Mouse (Mus musculus) CD4-positive, CD25-positive, alpha-beta regulatory T cell, adult 4 months (primary cell): ENCODE measurements at regions not wholly inside any gene's neighbourhood (a gene's known extent, or its start where the extent isn't known, plus 50 kb on each side); places are given as distances from the start of the nearest gene placed in this dataset.
"Not testable (repeated sequence)": the region's sequence is repeated elsewhere in the genome, so short reads cannot be mapped to it uniquely, and the experiment has no call there.

Source experiments
- ATAC-seq: one replicate; pipeline ENCODE4 v1.8.0; 2017

DNA sequence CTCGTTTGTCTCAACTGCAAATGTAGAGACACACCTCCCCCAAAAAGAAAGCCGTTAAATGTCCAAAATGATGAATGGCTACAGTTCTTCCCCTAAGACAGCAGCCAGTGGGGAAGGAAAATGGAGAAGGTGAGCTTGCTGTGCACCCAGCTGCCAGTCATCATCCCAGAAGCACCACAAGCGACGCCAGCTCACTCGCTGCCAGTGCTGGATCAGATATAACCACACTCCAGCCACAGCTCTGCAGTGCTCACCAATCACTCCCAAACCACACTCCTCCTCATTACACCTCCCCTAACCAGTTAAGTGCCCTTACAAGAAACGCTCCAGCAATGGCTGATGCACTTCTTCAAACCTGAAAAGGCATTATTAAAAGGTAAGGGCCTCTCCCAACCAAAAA is 114.4 kb downstream of the Sox4 start:
- ATAC-seq: no peak

- no peak for ATAC-seq
These were observed 115.3 kb downstream of the Sox4 start for GRCm38 (mm10) chr13:28838216-28838615.

GRCm38 (mm10) chr13:28837196-28837595 is 116.3 kb downstream of the Sox4 start:
- not testable (repeated sequence) for ATAC-seq

DNA sequence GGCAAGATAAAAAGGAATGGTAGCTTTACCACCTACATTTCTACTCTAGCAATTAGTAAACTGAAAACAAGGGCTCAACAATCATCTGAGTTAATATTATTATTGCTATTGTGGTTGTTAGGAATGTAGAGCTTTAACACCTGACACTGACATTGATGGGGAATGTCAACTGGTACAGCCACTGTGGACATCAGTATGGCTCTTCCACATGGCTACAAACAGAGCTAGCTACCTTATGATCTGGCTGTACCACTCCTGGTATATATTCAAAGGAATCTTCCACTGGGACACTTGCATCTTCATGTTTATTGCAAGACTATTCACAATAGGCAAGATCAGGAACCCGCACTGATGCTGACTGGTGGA is 119.8 kb downstream of the Sox4 start:
- ATAC-seq: no peak

DNA sequence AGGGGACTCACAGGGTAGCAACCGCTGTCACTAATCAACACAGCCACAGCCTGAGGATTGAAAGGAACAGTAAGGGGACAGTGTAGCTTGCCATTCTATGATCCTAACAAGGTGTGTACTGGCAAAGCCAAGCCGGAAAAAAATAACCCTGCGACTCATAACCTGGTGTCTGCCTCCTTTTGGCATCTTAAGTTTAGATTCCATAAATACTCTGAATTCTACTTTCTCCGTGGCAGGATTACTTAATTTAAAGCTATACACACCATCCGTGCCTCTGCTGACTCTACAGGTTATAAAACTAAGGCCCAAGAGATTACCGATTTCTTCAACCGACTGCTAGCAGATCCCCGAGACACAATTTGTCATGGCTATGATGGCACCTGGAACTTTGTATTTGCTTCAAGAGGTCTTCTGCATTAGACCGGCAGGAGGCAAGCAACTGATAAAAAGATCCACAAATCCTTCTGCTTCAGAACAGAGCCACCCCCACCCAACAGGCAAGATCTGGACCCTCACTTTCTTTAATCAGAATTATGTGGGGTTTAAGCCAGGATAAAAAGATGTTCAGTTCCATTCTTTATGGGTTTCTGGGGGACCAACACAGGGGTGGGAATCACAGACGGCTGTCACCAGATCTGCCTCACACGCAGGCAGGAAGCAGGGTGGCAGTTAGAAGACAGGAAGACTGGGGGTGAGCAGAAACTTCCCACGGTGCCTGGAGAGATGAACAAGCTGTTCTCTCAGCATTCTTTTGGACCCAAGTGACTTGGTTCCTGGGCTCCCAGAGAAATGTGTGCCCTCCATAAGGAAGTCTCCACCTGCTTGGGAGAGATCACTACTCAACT is 120.4 kb downstream of the Sox4 start:
- ATAC-seq: peak; percentile 87

DNA sequence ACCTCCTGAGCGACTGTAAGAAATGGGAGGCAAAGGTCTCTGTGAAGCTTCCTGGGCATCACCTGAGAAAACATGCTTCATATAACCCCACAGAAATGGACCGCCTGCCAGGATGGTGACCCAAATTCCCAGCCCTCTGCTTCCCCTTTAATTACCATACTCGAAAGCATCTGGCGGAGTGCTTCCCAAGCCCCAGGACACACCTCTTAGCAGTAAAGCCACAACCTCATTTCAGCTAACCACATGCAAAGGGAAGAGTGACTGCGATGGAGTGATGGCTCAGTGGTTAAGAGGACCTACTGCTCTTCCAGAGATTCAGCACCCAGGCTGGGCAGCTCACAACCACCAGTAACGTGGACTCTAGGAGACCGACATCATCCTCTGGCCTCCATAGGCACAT is 127.2 kb downstream of the Sox4 start:
- ATAC-seq: no peak

- no peak for ATAC-seq
These were observed 129.5 kb downstream of the Sox4 start for GRCm38 (mm10) chr13:28823985-28824384.

GRCm38 (mm10) chr13:28823311-28823880 is 130.1 kb downstream of the Sox4 start:
- no peak for ATAC-seq

- no peak for ATAC-seq
These were observed 132.5 kb downstream of the Sox4 start for GRCm38 (mm10) chr13:28820868-28821533.

GRCm38 (mm10) chr13:28814127-28814526 is 139.4 kb downstream of the Sox4 start:
- no peak for ATAC-seq

GRCm38 (mm10) chr13:28811667-28812575 is 141.6 kb downstream of the Sox4 start:
- ATAC-seq: no peak

GRCm38 (mm10) chr13:28811081-28811439 is 142.5 kb downstream of the Sox4 start:
- no peak for ATAC-seq

GRCm38 (mm10) chr13:28810326-28811080 is 143.0 kb downstream of the Sox4 start:
- ATAC-seq: no peak

- ATAC-seq: no peak
These were observed 148.2 kb downstream of the Sox4 start for GRCm38 (mm10) chr13:28805302-28805701.

GRCm38 (mm10) chr13:28801210-28801954 is 152.1 kb downstream of the Sox4 start:
- ATAC-seq: no peak

DNA sequence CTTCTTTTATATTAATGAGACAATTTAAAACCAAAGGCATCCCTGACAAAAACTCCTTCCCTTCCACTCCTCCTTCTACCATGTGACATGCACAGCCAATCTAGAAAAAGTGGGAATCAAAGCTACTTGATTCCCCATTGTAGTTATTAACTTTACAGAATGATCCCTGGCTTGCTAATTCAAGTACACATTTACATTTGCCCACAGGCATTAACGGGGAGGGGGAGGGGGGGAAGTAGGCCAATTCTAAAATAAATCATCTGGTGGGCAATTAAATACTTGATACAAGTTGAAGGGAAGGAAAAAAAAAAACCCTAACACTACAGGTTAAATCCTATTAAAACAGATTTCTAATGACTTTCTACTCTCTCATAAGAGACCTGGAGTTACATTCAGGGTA is 152.8 kb downstream of the Sox4 start:
- ATAC-seq: no peak

- no peak for ATAC-seq
These were observed 154.0 kb downstream of the Sox4 start for GRCm38 (mm10) chr13:28799474-28799873.

- ATAC-seq: no peak
These were observed 155.7 kb downstream of the Sox4 start for GRCm38 (mm10) chr13:28797617-28798475.

GRCm38 (mm10) chr13:28795274-28795673 is 158.2 kb downstream of the Sox4 start:
- ATAC-seq: no peak

- no peak for ATAC-seq
These were observed 159.0 kb downstream of the Sox4 start for GRCm38 (mm10) chr13:28794547-28794946.
